9 mouse cellular contexts compared by ENCODE assay signal in the genomic region with DNA sequence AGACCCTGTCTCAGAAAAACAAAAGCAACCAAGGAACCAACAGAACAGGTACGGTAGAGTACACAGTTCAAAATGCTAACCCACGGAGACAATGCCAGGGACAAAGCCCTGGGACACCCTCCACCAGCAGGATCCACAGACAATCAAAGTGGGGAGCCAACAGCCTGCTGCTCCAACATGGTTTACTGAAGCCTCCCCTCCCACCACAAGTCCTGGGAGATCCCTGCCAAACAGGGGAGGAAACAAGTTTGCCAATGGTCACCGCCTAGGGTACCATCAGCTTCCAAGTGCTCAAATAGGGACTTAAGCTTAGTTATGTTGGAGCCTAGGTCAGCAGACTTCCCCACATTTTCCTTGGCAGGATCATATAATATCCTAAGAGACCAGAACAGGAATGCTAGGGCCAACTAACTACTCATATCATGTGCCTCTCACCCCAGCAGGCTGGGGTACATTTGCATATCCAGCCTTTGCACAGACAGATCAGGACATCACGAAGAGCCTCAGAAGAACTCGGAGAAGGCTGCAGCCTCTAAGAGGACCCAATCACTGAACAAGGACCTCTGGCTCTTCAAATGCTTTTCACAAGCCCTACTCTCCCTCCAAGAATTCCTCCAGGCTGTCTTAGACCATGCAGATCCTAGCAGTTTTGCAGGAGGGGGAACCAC. TPM values are rescaled to one million over a fixed set of nuclear protein-coding genes. Genes with fewer than 3 reads are reported as not detected.
DNase-seq lines count a peak whose midpoint lies in the region; ATAC-seq and TF ChIP-seq lines count a peak whose summit lies in the region.
"Had no signal": no experiment of that assay in that cellular context is flagged by ENCODE, and none has a peak within 500 bp of the region (broad histone marks: within the 10 kb centered on the region; RNA-seq: fewer than 3 reads in every experiment).

No protein-coding gene starts in this region.

- H3K4me2 ChIP-seq in embryonic facial prominence, embryonic 11.5 days (ENCODE audit: low read depth, low read length) = peak overlapping the region; percentile 32
- peak overlapping the region; percentile 46 for H3K4me2 ChIP-seq in intestine, embryonic 14.5 days (ENCODE audit: low read length)
- peak overlapping the region; percentile 91 for H3K4me2 ChIP-seq in myocyte (ENCODE audit: low read depth)

- H3K36me3 ChIP-seq in embryonic facial prominence, embryonic 11.5 days (replicated peaks; ENCODE audit: control insufficient read depth, insufficient read depth, low read depth, low read length) = no peaks in the 10 kb centered on the region; the same call in none of the 2 replicates
- H3K36me3 ChIP-seq in intestine, embryonic 14.5 days (ENCODE audit: control insufficient read depth, insufficient read depth, low read length) = peaks cover 10% of the 10 kb centered on the region
- no peaks in the 10 kb centered on the region for H3K36me3 ChIP-seq in myocyte (ENCODE audit: control insufficient read depth, insufficient read depth)

- intact Hi-C loops in left cerebral cortex, postnatal 25 days (cut with DNase I) = no loop called here

- 54% methylated on average over 5 of the region's 5 CpGs for WGBS in embryonic facial prominence, embryonic 11.5 days
- 69% methylated on average over 5 of the region's 5 CpGs for WGBS in intestine, embryonic 14.5 days

- no peak for DNase-seq in layer of hippocampus, adult 2 months (ENCODE audit: low spot score in 2 of 2)
- no peak for DNase-seq in layer of hippocampus, postnatal 36 days
- DNase-seq in embryonic facial prominence, embryonic 11.5 days (ENCODE audit: low spot score) = no peak
- DNase-seq in intestine, embryonic 14.5 days (ENCODE audit: low spot score) = no peak
- DNase-seq in left cerebral cortex, postnatal 25 days (ENCODE audit: low spot score in 2 of 2) = no peak
- DNase-seq in c-Kit-positive CD71-positive TER-119-positive erythroid progenitor cells, embryonic 14.5 days (ENCODE audit: low spot score) = no peak
- DNase-seq in frontal cortex, postnatal 10 days (ENCODE audit: low spot score in 2 of 2) = no peak

- peak overlapping the region; percentile 49; the same call in 1 of the 2 replicates for H3K27ac ChIP-seq in layer of hippocampus, adult 2 months
- peak overlapping the region; percentile 60 for H3K27ac ChIP-seq in embryonic facial prominence, embryonic 11.5 days (replicated peaks; ENCODE audit: low read depth, low read length)
- peak overlapping the region; percentile 81 for H3K27ac ChIP-seq in intestine, embryonic 14.5 days (ENCODE audit: low read depth)

- 0 out of 2 replicates have a peak, but pooled peaks have one; percentile 2 for ATAC-seq in embryonic facial prominence, embryonic 11.5 days (replicated peaks; ENCODE audit: insufficient number of reproducible peaks, low FRiP score, low TSS enrichment, low read depth)
- ATAC-seq in intestine, embryonic 14.5 days (replicated peaks; ENCODE audit: low FRiP score, low TSS enrichment, low read depth) = no peak

- peak overlapping the region; percentile 34; the same call in 1 of the 2 replicates for H3K9ac ChIP-seq in embryonic facial prominence, embryonic 11.5 days (replicated peaks; ENCODE audit: low read length)
- H3K9ac ChIP-seq in intestine, embryonic 14.5 days (ENCODE audit: low read length) = peak overlapping the region; percentile 29

- TF ChIP-seq CTCF in layer of hippocampus, adult 2 months (conservative IDR thresholded peaks at IDR 0.05) = no peak

- TF ChIP-seq POLR2A in myocyte (IDR thresholded peaks at IDR 0.05; ENCODE audit: insufficient read length, low read depth) = no peak

- H3ac ChIP-seq in myocyte (ENCODE audit: control insufficient read depth, insufficient read length) = no peak overlapping the region

- no peaks in the 10 kb centered on the region for H3K9me3 ChIP-seq in embryonic facial prominence, embryonic 11.5 days (replicated peaks; ENCODE audit: control insufficient read depth, low read length)
- no peaks in the 10 kb centered on the region for H3K9me3 ChIP-seq in intestine, embryonic 14.5 days (ENCODE audit: control insufficient read depth, low read length)

- peaks cover 96% of the 10 kb centered on the region for H3K79me2 ChIP-seq in myocyte (ENCODE audit: control insufficient read depth, insufficient read depth)

- no peaks in the 10 kb centered on the region for H3K27me3 ChIP-seq in embryonic facial prominence, embryonic 11.5 days (ENCODE audit: control insufficient read depth, insufficient read depth, low read length)
- no peaks in the 10 kb centered on the region for H3K27me3 ChIP-seq in intestine, embryonic 14.5 days (replicated peaks; ENCODE audit: control insufficient read depth, insufficient read depth, low read length)
- H3K27me3 ChIP-seq in myocyte (ENCODE audit: control insufficient read depth, insufficient read depth, insufficient read length) = no peaks in the 10 kb centered on the region

- peaks cover 44% of the 10 kb centered on the region for H3K4me1 ChIP-seq in embryonic facial prominence, embryonic 11.5 days (ENCODE audit: control insufficient read depth, insufficient read depth, low read length)
- peaks cover 65% of the 10 kb centered on the region for H3K4me1 ChIP-seq in intestine, embryonic 14.5 days (replicated peaks; ENCODE audit: control insufficient read depth, insufficient read depth, low read length)

- no peak overlapping the region for H3K4me3 ChIP-seq in layer of hippocampus, adult 2 months
- 0 out of 2 replicates have a peak overlapping the region, but pooled peaks have one; percentile 5 for H3K4me3 ChIP-seq in embryonic facial prominence, embryonic 11.5 days (ENCODE audit: low read depth, low read length)
- 0 out of 2 replicates have a peak overlapping the region, but pooled peaks have one; percentile 25 for H3K4me3 ChIP-seq in intestine, embryonic 14.5 days (ENCODE audit: low read depth, low read length)
- H3K4me3 ChIP-seq in myocyte = no peak overlapping the region

TF ChIP-seq in myocyte, 11 proteins besides CTCF, POLR2A, EP300 and RAD21:
- TF ChIP-seq TCF3 (IDR thresholded peaks at IDR 0.05; ENCODE audit: insufficient read length, low read depth) = no peak
- no peak for TF ChIP-seq REST (IDR thresholded peaks at IDR 0.05; ENCODE audit: insufficient read depth, insufficient read length)
- no peak for TF ChIP-seq MAX (IDR thresholded peaks at IDR 0.05; ENCODE audit: low read depth)
- no peak for TF ChIP-seq MYOD1 (IDR thresholded peaks at IDR 0.05; ENCODE audit: control insufficient read depth in 1 of 3, insufficient read length in 2 of 3, low read depth in 2 of 3)
- no peak for TF ChIP-seq E2F4 (IDR thresholded peaks at IDR 0.05; ENCODE audit: insufficient read depth)
- no peak for TF ChIP-seq SRF (IDR thresholded peaks at IDR 0.05; ENCODE audit: control insufficient read depth, insufficient read length, low read depth)
- TF ChIP-seq POLR2AphosphoS2 (IDR thresholded peaks at IDR 0.05; ENCODE audit: insufficient read length, low read depth) = no peak
- TF ChIP-seq TCF12 (IDR thresholded peaks at IDR 0.05; ENCODE audit: insufficient read depth, poor library complexity, severe bottlenecking) = no peak
- no peak for TF ChIP-seq MYOG (IDR thresholded peaks at IDR 0.05; ENCODE audit: control insufficient read depth in 1 of 3, insufficient read depth in 1 of 3, insufficient read length in 2 of 3, low read depth in 2 of 3)
- no peak for TF ChIP-seq CEBPB (IDR thresholded peaks at IDR 0.05; ENCODE audit: insufficient read depth, poor library complexity, severe bottlenecking)
- TF ChIP-seq USF1 (IDR thresholded peaks at IDR 0.05; ENCODE audit: low read depth) = no peak

RNA-seq across cellular contexts. Expression of gene Csk, which starts 13.6 kb away (rescaled TPM):
- total RNA-seq in layer of hippocampus, adult 2 months (2021) = 10 to 100 TPM; 34.7 to 37.5 TPM
- total RNA-seq in layer of hippocampus, postnatal 36 days (2021) = 10 to 100 TPM; 35.2 to 41.8 TPM
- polyA plus RNA-seq in embryonic facial prominence, embryonic 11.5 days (2014; fragmentation: Nextera tagmentation; extraction: Ambion mirVana) = 30.7 and 31.4 TPM in 2 replicates
- 28.0 and 31.4 TPM in 2 replicates for polyA plus RNA-seq in intestine, embryonic 14.5 days (2014; fragmentation: Nextera tagmentation; extraction: Ambion mirVana)
- 76.7 TPM for polyA plus RNA-seq in myocyte (2012; fragmentation: generic; extraction: Trizol)
- 10 to 100 TPM; 35.8 to 37.8 TPM for total RNA-seq in left cerebral cortex, postnatal 25 days (2021)

RNA-seq across cellular contexts. Expression of gene Lman1l, which starts 19.2 kb away (rescaled TPM):
- total RNA-seq in layer of hippocampus, adult 2 months (2021) = not detected
- total RNA-seq in layer of hippocampus, postnatal 36 days (2021) = not detected
- polyA plus RNA-seq in embryonic facial prominence, embryonic 11.5 days (2014; fragmentation: Nextera tagmentation; extraction: Ambion mirVana) = not detected in 2 replicates
- polyA plus RNA-seq in intestine, embryonic 14.5 days (2014; fragmentation: Nextera tagmentation; extraction: Ambion mirVana) = not detected in 2 replicates
- polyA plus RNA-seq in myocyte (2012; fragmentation: generic; extraction: Trizol) = 1.00 TPM
- total RNA-seq in left cerebral cortex, postnatal 25 days (2021) = not detected
- total RNA-seq: hematopoietic stem cell, adult 5-6 weeks had no signal

RNA-seq across cellular contexts. Expression of gene Cplx3, which starts 33.7 kb away (rescaled TPM):
- 1 to 10 TPM; 3.7 to 5.9 TPM for total RNA-seq in layer of hippocampus, adult 2 months (2021)
- 1 to 10 TPM; 3.6 to 3.7 TPM for total RNA-seq in layer of hippocampus, postnatal 36 days (2021)
- 0.81 and 1.3 TPM in 2 replicates for polyA plus RNA-seq in embryonic facial prominence, embryonic 11.5 days (2014; fragmentation: Nextera tagmentation; extraction: Ambion mirVana)
- not detected in 2 replicates for polyA plus RNA-seq in intestine, embryonic 14.5 days (2014; fragmentation: Nextera tagmentation; extraction: Ambion mirVana)
- polyA plus RNA-seq in myocyte (2012; fragmentation: generic; extraction: Trizol) = 0.23 TPM
- total RNA-seq in left cerebral cortex, postnatal 25 days (2021) = 10 to 100 TPM; 11.0 to 17.4 TPM

RNA-seq across cellular contexts. Expression of gene Cyp1a2, which starts 43.7 kb away (rescaled TPM):
- not detected for total RNA-seq in layer of hippocampus, adult 2 months (2021)
- total RNA-seq in layer of hippocampus, postnatal 36 days (2021) = not detected
- polyA plus RNA-seq in embryonic facial prominence, embryonic 11.5 days (2014; fragmentation: Nextera tagmentation; extraction: Ambion mirVana) = not detected in 2 replicates
- polyA plus RNA-seq in intestine, embryonic 14.5 days (2014; fragmentation: Nextera tagmentation; extraction: Ambion mirVana) = not detected in 2 replicates
- not detected for polyA plus RNA-seq in myocyte (2012; fragmentation: generic; extraction: Trizol)
- total RNA-seq in left cerebral cortex, postnatal 25 days (2021) = not detected
- total RNA-seq: hematopoietic stem cell, adult 5-6 weeks had no signal

RNA-seq across cellular contexts. Expression of gene Cyp1a1, which starts 47.9 kb away (rescaled TPM):
- total RNA-seq in layer of hippocampus, adult 2 months (2021) = under 1 TPM in 1 of 2 experiments, not detected in 1; 0.12 TPM
- under 1 TPM; 0.12 to 0.15 TPM for total RNA-seq in layer of hippocampus, postnatal 36 days (2021)
- polyA plus RNA-seq in embryonic facial prominence, embryonic 11.5 days (2014; fragmentation: Nextera tagmentation; extraction: Ambion mirVana) = not detected in 2 replicates
- not detected in 2 replicates for polyA plus RNA-seq in intestine, embryonic 14.5 days (2014; fragmentation: Nextera tagmentation; extraction: Ambion mirVana)
- polyA plus RNA-seq in myocyte (2012; fragmentation: generic; extraction: Trizol) = not detected
- total RNA-seq in left cerebral cortex, postnatal 25 days (2021) = under 1 TPM in 1 of 2 experiments, not detected in 1; 0.14 TPM
- total RNA-seq: hematopoietic stem cell, adult 5-6 weeks had no signal

Comparison
In these comparisons a context has a peak if more than half of its experiments do, and no peak if none do; other contexts are left out.
1. H3K4me3 ChIP-seq: peak in embryonic facial prominence, embryonic 11.5 days (single experiment) and intestine, embryonic 14.5 days (single experiment); none in layer of hippocampus, adult 2 months (single experiment) and myocyte (single experiment).
2. H3K4me2 ChIP-seq: peak in every context shown above with its lines; median percentile 91 in myocyte; 46 in intestine, embryonic 14.5 days; 32 in embryonic facial prominence, embryonic 11.5 days.
3. Peak in every context shown above with its lines, with median percentiles within 50 percentile points of each other: H3K27ac ChIP-seq.